Comparison of ENCODE assay signal across 9 mouse cellular contexts in the genomic region with DNA sequence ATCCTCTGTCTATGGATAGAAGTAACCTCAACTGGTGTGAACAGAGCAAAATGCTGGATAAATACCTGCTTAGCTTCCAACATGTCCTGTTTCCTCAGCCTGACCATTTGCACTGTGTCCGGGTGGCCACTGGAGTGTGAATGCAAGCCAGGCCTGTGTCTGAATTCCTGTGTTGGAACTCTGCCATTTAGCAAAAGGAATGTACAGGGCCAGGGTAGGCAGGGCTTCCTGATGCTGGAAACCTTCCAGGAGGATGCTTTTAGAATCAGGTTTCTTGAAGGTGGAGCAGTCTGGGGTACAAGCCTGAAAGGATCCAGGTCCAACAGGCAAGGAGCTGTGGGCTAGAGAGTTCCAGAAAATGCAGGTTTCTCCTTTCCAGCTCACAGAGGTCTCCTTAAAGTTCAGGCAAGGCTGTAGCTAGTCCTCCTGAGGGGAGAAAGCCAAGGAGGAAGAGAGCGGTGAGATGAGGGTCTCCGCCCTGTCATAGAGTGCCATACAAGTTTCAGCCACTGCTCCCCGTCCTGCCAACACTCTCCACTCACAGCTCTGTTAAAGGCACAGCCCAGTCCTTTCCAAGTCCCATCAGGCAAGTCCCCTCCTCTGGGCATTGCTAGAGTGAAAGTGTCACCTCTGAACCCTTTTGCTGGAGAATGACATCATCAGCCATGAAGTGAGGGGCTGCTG. TPM values are rescaled to one million over a fixed set of nuclear protein-coding genes. Genes with fewer than 3 reads are reported as not detected.
DNase-seq lines count a peak whose midpoint lies in the region; ATAC-seq and TF ChIP-seq lines count a peak whose summit lies in the region.
"Had no signal": no experiment of that assay in that cellular context is flagged by ENCODE, and none has a peak within 500 bp of the region (broad histone marks: within the 10 kb centered on the region; RNA-seq: fewer than 3 reads in every experiment).

No protein-coding gene starts in this region.

- H3K4me3 ChIP-seq in hindbrain, embryonic 10.5 days, result no peak overlapping the region
- no peak overlapping the region for H3K4me3 ChIP-seq in hindbrain, embryonic 14.5 days (replicated peaks; ENCODE audit: low read length)
- H3K4me3 ChIP-seq in heart, embryonic 14.5 days (ENCODE audit: control insufficient read depth in 1 of 2, insufficient read depth in 1 of 2, low read depth in 1 of 2, low read length in 2 of 2), result no peak overlapping the region
- no peak overlapping the region for H3K4me3 ChIP-seq in thymus, adult 2 months (ENCODE audit: control insufficient read depth, insufficient read depth, low read length)

- DNase-seq in hindbrain, embryonic 10.5 days (ENCODE audit: low spot score), result no peak
- DNase-seq in hindbrain, embryonic 14.5 days (ENCODE audit: low spot score), result no peak
- DNase-seq in cerebellum, adult 18-20 months, result peak; percentile 25 to 35
- DNase-seq in kidney, postnatal 25 days, result peak; percentile 75 to 87
- no peak for DNase-seq in right cerebral cortex, postnatal 36 days (ENCODE audit: low spot score in 2 of 2)
- no peak for DNase-seq in layer of hippocampus, postnatal 25 days (ENCODE audit: extremely low spot score in 1 of 2, low spot score in 1 of 2)
- no peak for DNase-seq in thymus, adult 2 months

- no peaks in the 10 kb centered on the region for H3K27me3 ChIP-seq in hindbrain, embryonic 10.5 days (ENCODE audit: insufficient read depth, poor library complexity, severe bottlenecking)
- H3K27me3 ChIP-seq in hindbrain, embryonic 14.5 days (ENCODE audit: control insufficient read depth, insufficient read depth, low read length), result no peaks in the 10 kb centered on the region
- H3K27me3 ChIP-seq in heart, embryonic 14.5 days (ENCODE audit: control insufficient read depth, insufficient read depth, low read length), result no peaks in the 10 kb centered on the region
- H3K27me3 ChIP-seq in thymus, adult 2 months (ENCODE audit: control insufficient read depth, insufficient read depth, low read length), result no peaks in the 10 kb centered on the region

- 0 out of 2 replicates have a peak overlapping the region, but pooled peaks have one; percentile 13 for H3K27ac ChIP-seq in hindbrain, embryonic 10.5 days
- no peak overlapping the region for H3K27ac ChIP-seq in hindbrain, embryonic 14.5 days
- peak overlapping the region; percentile 82 to 89 for H3K27ac ChIP-seq in heart, embryonic 14.5 days (replicated peaks in 1 of 2; ENCODE audit: control insufficient read depth in 1 of 2, insufficient read depth in 1 of 2, low read depth in 2 of 2, low read length in 2 of 2)
- no peak overlapping the region for H3K27ac ChIP-seq in thymus, adult 2 months (ENCODE audit: control insufficient read depth, insufficient read depth, low read length)

- ATAC-seq in hindbrain, embryonic 14.5 days (ENCODE audit: low FRiP score), result no peak
- ATAC-seq in heart, embryonic 14.5 days (ENCODE audit: insufficient number of reproducible peaks, insufficient read depth, low FRiP score, low read depth), result peak; percentile 61; the same call in 1 of the 2 replicates
- ATAC-seq: CD4-positive, CD25-positive, alpha-beta regulatory T cell, adult 4 months had no signal

- WGBS in hindbrain, embryonic 10.5 days, result 86% methylated on average over 4 of the region's 4 CpGs
- 77% methylated on average over 4 of the region's 4 CpGs for WGBS in hindbrain, embryonic 14.5 days
- 26% methylated on average over 4 of the region's 4 CpGs for WGBS in heart, embryonic 14.5 days
- 94% methylated on average over 4 of the region's 4 CpGs for WGBS in thymus, adult 2 months

- peaks cover 4% of the 10 kb centered on the region; the same call in 1 of the 2 replicates for H3K36me3 ChIP-seq in hindbrain, embryonic 10.5 days
- H3K36me3 ChIP-seq in hindbrain, embryonic 14.5 days (replicated peaks; ENCODE audit: control insufficient read depth, insufficient read depth), result no peaks in the 10 kb centered on the region
- H3K36me3 ChIP-seq in heart, embryonic 14.5 days (ENCODE audit: control insufficient read depth, insufficient read depth, low read length), result 0 out of 2 replicates have a peak, but pooled peaks cover 2% of the 10 kb centered on the region
- no peaks in the 10 kb centered on the region for H3K36me3 ChIP-seq in thymus, adult 2 months (ENCODE audit: control insufficient read depth, insufficient read depth, low read length)

- TF ChIP-seq CTCF in thymus, adult 2 months (IDR thresholded peaks at IDR 0.05; ENCODE audit: borderline replicate concordance, control insufficient read depth, extremely low read depth, insufficient read depth, low read length, poor library complexity), result no peak

- H3K9me3 ChIP-seq in hindbrain, embryonic 10.5 days, result peaks cover 3% of the 10 kb centered on the region; the same call in 1 of the 2 replicates
- no peaks in the 10 kb centered on the region for H3K9me3 ChIP-seq in hindbrain, embryonic 14.5 days (ENCODE audit: control insufficient read depth, low read length)
- H3K9me3 ChIP-seq in heart, embryonic 14.5 days (ENCODE audit: control insufficient read depth, low read length), result no peaks in the 10 kb centered on the region

- no peak overlapping the region for H3K9ac ChIP-seq in hindbrain, embryonic 14.5 days
- peak overlapping the region; percentile 54 for H3K9ac ChIP-seq in heart, embryonic 14.5 days (ENCODE audit: low read length)

- peaks cover 28% of the 10 kb centered on the region for H3K4me1 ChIP-seq in hindbrain, embryonic 10.5 days (replicated peaks)
- 0 out of 2 replicates have a peak, but pooled peaks cover 6% of the 10 kb centered on the region for H3K4me1 ChIP-seq in hindbrain, embryonic 14.5 days (replicated peaks; ENCODE audit: control insufficient read depth, insufficient read depth, low read length)
- H3K4me1 ChIP-seq in heart, embryonic 14.5 days (ENCODE audit: control insufficient read depth in 2 of 2, insufficient read depth in 2 of 2, low read length in 2 of 2), result peaks cover 21 to 32% of the 10 kb centered on the region in 2 experiments
- no peaks in the 10 kb centered on the region for H3K4me1 ChIP-seq in thymus, adult 2 months (replicated peaks; ENCODE audit: control insufficient read depth, insufficient read depth, low read length)

- H3K4me2 ChIP-seq in hindbrain, embryonic 14.5 days (replicated peaks), result no peak overlapping the region
- H3K4me2 ChIP-seq in heart, embryonic 14.5 days (ENCODE audit: low read length), result peak overlapping the region; percentile 45

- TF ChIP-seq POLR2A in thymus, adult 2 months (IDR thresholded peaks at IDR 0.05; ENCODE audit: control insufficient read depth, extremely low read depth, insufficient read depth, low read length, poor library complexity), result no peak

RNA-seq across cellular contexts. Expression of gene Mfsd2b, which starts 10.4 kb away (rescaled TPM):
- 4.1 and 4.7 TPM in 2 replicates for polyA plus RNA-seq in hindbrain, embryonic 10.5 days (2016; fragmentation: Nextera tagmentation; extraction: Ambion mirVana)
- 2.0 and 2.3 TPM in 2 replicates for polyA plus RNA-seq in hindbrain, embryonic 14.5 days (2014; fragmentation: Nextera tagmentation; extraction: Ambion mirVana)
- polyA plus RNA-seq in heart, embryonic 14.5 days (2014; fragmentation: Nextera tagmentation; extraction: Ambion mirVana), result 1.7 and 1.8 TPM in 2 replicates
- total RNA-seq in layer of hippocampus, postnatal 25 days (2021), result 1 to 10 TPM in 1 of 2 experiments, under 1 TPM in 1; 0.34 to 1.2 TPM
- polyA plus RNA-seq in thymus, adult 2 months (2012; rRNA removed), result 2.3 and 2.7 TPM in 2 replicates

RNA-seq across cellular contexts. Expression of gene Wdcp, which starts 20.7 kb away (rescaled TPM):
- 27.2 and 28.1 TPM in 2 replicates for polyA plus RNA-seq in hindbrain, embryonic 10.5 days (2016; fragmentation: Nextera tagmentation; extraction: Ambion mirVana)
- 10.4 and 11.1 TPM in 2 replicates for polyA plus RNA-seq in hindbrain, embryonic 14.5 days (2014; fragmentation: Nextera tagmentation; extraction: Ambion mirVana)
- polyA plus RNA-seq in heart, embryonic 14.5 days (2014; fragmentation: Nextera tagmentation; extraction: Ambion mirVana), result 13.8 and 14.4 TPM in 2 replicates
- 10 to 100 TPM; 12.5 to 14.6 TPM for total RNA-seq in layer of hippocampus, postnatal 25 days (2021)
- polyA plus RNA-seq in thymus, adult 2 months (2012; rRNA removed), result 9.8 and 10.9 TPM in 2 replicates

RNA-seq across cellular contexts. Expression of gene Fkbp1b, which starts 22.4 kb away (rescaled TPM):
- polyA plus RNA-seq in hindbrain, embryonic 10.5 days (2016; fragmentation: Nextera tagmentation; extraction: Ambion mirVana), result 8.4 and 14.4 TPM in 2 replicates
- 50.6 and 58.5 TPM in 2 replicates for polyA plus RNA-seq in hindbrain, embryonic 14.5 days (2014; fragmentation: Nextera tagmentation; extraction: Ambion mirVana)
- 11.4 and 13.0 TPM in 2 replicates for polyA plus RNA-seq in heart, embryonic 14.5 days (2014; fragmentation: Nextera tagmentation; extraction: Ambion mirVana)
- total RNA-seq in layer of hippocampus, postnatal 25 days (2021), result 10 to 100 TPM; 69.9 to 71.8 TPM
- polyA plus RNA-seq in thymus, adult 2 months (2012; rRNA removed), result 1.7 and 3.7 TPM in 2 replicates
- polyA plus RNA-seq: CD4-positive, CD25-positive, alpha-beta regulatory T cell, adult 4 months had no signal

RNA-seq across cellular contexts. Expression of gene Ubxn2a, which starts 43.7 kb away (rescaled TPM):
- polyA plus RNA-seq in hindbrain, embryonic 10.5 days (2016; fragmentation: Nextera tagmentation; extraction: Ambion mirVana), result 17.3 and 20.6 TPM in 2 replicates
- 42.9 and 44.6 TPM in 2 replicates for polyA plus RNA-seq in hindbrain, embryonic 14.5 days (2014; fragmentation: Nextera tagmentation; extraction: Ambion mirVana)
- 31.1 and 34.2 TPM in 2 replicates for polyA plus RNA-seq in heart, embryonic 14.5 days (2014; fragmentation: Nextera tagmentation; extraction: Ambion mirVana)
- 10 to 100 TPM; 39.9 to 42.2 TPM for total RNA-seq in layer of hippocampus, postnatal 25 days (2021)
- 3.3 and 5.9 TPM in 2 replicates for polyA plus RNA-seq in thymus, adult 2 months (2012; rRNA removed)

RNA-seq across cellular contexts. Expression of gene Sf3b6, which starts 46.5 kb away (rescaled TPM):
- polyA plus RNA-seq in hindbrain, embryonic 10.5 days (2016; fragmentation: Nextera tagmentation; extraction: Ambion mirVana), result 314 and 329 TPM in 2 replicates
- polyA plus RNA-seq in hindbrain, embryonic 14.5 days (2014; fragmentation: Nextera tagmentation; extraction: Ambion mirVana), result 269 and 286 TPM in 2 replicates
- polyA plus RNA-seq in heart, embryonic 14.5 days (2014; fragmentation: Nextera tagmentation; extraction: Ambion mirVana), result 150 and 173 TPM in 2 replicates
- 10 to 100 TPM; 84.2 to 86.0 TPM for total RNA-seq in layer of hippocampus, postnatal 25 days (2021)
- polyA plus RNA-seq in thymus, adult 2 months (2012; rRNA removed), result 134 and 153 TPM in 2 replicates

Comparison
In these comparisons a context has a peak if more than half of its experiments do, and no peak if none do; other contexts are left out.
1. H3K27ac ChIP-seq: peak in hindbrain, embryonic 10.5 days (single experiment) and heart, embryonic 14.5 days (2 of 2); none in hindbrain, embryonic 14.5 days (single experiment) and thymus, adult 2 months (single experiment).
2. DNase-seq: peak in cerebellum, adult 18-20 months (2 of 2) and kidney, postnatal 25 days (2 of 2); none in hindbrain, embryonic 10.5 days (single experiment), hindbrain, embryonic 14.5 days (single experiment), right cerebral cortex, postnatal 36 days (0 of 2), layer of hippocampus, postnatal 25 days (0 of 2) and thymus, adult 2 months (single experiment).